Mouse (Mus musculus) heart, adult 8-10 months (tissue): ENCODE measurements around the gene Trappc6a. TPM values are rescaled to one million over a fixed set of nuclear protein-coding genes. Genes with fewer than 3 reads are reported as not detected.

Source experiments
- DNase-seq: peaks from one replicate; pipeline ENCODE4 v3.0.0; 2022; ENCODE audit warnings: low spot score
- total RNA-seq, 4 experiments: library from RNA; stranded (reverse); gene quantifications; 2 replicates each; pipeline ENCODE4 v1.2.4; 2022

Trappc6a gene
- total RNA-seq, 4 experiments from 2014 or later = 36.3 to 44.7 (median 37.2) TPM

DNA sequence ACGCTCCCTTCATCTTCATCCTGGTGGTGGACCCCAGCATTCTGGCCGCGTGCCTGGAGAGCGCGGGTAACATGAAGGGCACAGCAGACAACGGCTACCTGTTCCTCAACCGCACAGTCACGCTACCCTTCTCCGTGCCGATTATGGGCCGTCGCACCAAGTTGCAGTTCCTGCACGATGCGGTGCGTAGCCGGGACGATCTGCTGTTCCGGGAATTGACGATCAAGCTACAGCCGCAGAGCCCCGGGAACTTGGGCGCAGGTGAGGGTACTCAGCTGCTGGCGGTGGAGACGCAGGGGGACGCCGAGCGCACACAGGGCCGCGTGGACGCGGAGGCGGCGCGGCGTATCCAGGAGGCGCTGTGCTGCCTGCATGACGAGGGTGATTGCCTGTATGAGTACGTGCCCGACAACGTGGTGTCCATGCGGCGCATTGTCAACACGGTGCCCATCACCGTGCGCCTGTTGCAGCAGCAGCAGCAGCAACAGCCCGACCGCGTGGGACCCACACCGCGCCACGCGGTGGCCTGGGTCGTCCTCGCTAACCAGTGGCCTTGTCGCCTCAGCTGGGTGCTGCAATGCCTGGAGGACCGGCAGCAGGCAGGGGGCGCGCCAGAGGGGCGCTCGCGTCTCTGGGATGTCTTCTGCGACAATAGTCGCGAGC, 15.7 kb downstream of the Trappc6a start:
- no peak for DNase-seq

DNA sequence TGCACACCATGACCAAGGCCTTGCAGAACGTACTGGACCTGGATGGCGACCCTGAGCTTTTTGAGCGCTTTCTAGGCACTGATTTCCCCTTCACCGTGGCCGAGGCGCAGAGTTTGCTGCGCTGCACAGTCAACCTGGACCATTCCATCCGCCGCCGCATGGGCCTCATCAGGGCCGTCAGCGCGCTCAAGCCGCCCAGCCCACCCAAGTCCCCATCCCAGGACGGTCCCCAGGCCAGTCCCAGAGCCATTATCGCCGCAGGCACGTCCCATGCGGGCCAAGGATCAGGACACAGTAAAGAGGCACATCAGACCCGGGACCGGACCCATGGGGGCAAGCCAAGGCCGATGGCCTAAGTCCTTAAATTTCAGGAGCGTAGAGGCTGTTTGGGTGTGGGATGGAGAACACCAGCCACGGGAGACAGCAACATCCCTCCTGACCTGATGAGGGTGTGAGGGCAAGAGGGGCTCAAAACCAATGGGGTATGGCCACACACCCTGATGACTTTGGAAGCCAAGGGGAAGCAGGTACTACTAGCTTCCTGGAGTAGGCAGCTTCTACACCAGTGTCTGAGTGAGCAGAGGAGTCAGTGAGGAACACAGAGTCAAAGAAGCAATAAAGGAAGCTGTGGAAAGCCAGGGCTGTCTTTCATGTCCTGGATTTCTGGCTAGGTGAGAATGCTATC, 16.4 kb downstream of the Trappc6a start:
- DNase-seq = no peak

DNA sequence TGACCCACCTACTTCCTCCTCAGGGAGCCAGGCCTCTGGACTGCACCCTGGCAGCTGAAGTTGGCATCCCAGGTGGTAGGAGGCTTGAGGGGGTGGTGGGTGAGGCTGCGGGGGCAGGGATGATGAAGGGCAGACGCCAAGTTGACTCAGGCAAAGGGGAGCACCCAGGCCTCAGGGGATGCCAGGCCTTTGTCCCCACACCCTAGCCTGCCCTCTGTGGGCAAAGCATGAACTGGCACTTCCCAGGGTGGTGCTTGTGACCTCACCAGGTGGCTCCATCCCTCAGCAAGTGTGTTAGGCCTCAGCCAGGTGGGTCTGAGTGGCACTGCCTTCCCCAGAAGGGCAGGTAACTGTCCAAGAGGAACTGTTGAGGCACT, 16.9 kb downstream of the Trappc6a start:
- DNase-seq = no peak

DNA sequence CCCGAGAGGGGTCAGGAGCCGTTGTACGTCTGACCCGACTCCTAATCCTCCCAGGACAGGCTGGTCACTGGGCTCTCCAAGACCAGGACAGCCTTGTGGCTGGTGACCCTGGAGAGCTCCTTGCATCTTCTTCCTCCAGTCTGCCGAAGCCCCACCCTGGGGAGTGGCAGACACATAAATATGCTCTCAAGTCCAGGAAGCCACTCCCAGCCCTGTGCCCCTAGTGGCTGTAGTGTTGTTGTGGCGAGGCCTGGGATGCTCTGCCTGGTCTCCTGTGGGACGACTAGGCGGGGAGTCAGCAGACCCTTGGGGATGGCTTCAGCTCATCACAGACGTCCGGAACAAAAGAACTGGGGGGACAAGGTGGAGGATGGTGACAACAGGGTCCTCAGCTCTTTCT, 22.9 kb downstream of the Trappc6a start:
- DNase-seq = no peak

DNA sequence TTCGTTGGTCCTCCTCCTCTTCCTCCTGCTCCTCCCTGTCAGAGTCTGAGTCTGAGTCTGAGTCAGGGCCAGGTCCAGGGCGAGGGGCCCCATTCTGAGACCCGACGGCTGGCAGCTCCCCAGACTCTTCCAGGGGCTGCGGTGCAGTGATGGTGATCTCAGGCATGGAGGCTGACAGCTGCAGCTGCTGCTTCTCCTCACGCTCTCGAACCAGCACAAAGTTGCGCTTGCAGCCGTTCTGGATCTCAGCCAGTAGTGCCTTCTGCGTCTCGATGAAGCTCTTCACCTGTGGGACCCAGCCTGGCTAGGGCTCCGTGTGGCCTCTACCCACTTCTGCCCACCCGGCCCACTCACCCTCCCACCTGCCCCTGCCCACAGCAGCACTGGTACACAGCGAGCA, 24.0 kb downstream of the Trappc6a start:
- DNase-seq = no peak

DNA sequence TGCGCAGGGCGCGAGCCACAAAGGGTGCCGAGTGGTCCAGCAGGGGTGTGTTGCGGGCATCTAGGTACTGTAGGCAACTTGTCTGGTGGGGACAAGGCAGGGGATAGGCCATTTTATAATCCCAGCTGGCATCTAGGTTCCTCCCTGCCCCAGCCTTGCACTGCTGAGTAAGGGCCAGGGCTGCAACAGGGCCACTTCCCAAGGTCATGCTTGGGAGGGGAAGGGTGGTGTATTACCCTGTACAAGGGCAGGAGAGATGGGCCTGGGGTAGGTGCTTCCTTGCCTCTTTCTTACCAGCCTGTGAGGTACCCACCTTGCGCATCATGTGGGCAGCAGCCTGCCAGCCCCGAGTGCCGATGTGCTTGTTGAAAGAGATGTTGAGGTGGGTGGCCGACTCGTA, 26.5 kb downstream of the Trappc6a start:
- DNase-seq = no peak

DNA sequence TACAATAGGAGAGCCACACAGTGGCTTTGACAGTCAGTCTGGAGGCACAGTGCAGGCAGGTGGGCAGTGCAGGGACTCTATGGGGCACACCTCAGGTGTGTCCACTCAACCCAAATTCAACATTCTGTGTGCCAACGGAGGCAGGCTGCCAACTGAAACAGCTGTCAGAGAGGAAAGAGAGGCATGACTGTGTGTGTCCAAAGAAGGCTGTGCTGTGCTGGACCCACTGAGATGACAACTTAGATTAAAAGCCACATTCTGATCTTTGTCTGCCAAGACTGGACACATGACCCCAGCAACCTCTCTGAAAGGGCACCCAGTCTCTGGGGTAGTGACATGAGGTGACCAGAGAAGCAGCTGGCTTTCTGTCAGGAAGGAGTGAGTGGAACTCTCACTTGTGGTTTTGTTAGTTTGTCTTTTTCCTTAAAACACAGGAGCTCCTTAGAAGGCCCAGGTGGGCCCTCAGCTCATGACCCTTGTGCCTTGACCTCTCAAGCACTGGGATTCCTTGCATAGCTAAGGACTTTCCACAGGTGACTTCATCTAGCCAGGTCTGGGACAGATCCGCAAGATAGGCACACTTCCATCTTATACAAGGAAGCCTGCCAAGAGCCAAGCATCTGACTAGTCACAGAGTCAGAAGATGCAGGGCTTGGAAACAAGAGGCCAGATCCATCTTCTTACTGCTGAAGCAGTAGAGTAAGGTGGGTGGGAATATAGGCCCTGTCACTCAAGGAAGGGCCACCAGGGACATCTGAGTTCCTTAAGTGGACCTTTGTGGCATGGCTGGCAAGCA, 32.8 kb downstream of the Trappc6a start:
- no peak for DNase-seq

DNA sequence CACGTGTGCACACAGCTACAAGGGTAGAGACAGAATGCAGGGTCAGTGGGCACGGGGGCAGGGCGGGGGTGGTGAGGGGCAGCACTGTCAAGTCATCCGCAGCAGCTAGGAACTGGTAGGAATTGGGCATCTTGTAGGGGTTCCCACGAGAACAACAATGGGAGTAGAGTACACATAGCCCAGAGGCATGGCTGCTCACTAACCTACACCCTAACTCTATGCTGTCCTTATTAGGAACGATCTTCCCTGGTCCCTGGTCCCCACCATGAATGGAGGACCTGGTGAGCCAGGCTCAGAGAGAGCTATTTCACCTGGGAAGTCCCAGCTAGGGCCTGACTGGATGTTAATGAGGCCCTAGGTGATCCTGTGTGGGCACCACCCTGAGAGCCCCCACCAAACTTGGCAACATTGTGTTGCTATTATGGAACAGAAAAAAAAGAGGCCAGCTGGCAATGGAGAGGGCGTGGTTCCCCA, 33.5 kb downstream of the Trappc6a start:
- DNase-seq = no peak

DNA sequence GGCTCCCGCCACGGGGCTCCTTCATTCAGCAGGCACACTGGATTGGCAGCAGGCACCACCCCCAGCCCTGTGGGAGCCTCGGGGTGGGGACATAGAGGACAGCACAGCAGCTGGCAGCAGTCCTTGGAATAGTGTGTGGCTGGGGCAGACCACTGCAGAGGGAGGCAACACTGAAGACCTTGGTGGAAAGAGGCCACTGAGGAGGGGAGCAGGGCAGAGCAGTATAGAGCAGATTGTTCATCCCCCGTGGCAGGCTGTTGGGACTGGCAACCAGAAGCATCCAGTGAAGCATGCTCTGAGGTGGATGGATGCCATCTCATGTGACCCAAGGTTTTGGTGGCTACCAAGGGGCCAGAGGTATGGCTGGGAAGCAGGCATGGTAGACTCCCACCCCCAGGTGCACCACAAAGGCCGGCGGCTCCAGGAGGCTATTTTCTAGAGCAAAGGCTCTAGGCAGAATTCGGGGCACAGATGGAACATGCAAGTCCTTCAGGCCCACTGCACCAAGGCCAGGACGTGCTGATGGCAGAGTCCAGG, 34.0 kb downstream of the Trappc6a start:
- DNase-seq = no peak

DNA sequence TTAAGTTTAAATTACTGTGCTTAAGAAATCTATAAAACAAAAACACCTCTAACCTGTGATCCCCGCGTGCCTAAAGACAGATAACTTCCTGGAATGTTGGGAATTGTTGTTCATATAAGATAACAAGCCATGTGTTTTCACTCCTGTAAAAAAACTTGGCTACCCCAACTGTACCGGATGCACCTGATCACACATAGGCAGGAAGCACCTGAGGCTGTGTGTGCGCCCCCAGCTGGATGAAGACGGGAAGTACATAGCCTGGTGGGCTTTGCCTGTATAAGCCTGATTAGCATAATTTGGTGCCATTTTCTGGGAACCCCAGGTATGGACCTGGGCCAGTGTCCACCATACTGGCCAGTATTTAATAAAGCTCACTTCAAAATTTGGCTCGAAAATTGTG, 35.4 kb downstream of the Trappc6a start:
- DNase-seq = no peak

DNA sequence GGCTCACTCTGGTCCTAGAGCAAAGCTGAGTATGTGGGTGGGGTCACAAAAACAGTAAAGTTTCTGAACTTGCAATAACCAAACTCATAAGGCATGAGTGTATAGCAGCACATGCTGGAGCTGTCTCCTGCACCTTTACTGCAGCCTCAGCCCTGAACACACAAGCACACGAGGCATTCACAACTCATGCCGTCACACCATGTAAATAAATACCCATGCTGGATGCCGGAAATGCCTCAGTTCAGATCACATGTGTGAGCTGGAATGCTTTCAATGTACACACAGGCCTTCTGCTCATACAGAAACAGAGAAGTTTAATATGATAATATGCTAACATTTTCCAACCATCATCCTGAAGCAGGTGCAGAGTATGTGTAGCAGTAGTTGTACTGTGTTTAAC, 37.8 kb downstream of the Trappc6a start:
- no peak for DNase-seq

DNA sequence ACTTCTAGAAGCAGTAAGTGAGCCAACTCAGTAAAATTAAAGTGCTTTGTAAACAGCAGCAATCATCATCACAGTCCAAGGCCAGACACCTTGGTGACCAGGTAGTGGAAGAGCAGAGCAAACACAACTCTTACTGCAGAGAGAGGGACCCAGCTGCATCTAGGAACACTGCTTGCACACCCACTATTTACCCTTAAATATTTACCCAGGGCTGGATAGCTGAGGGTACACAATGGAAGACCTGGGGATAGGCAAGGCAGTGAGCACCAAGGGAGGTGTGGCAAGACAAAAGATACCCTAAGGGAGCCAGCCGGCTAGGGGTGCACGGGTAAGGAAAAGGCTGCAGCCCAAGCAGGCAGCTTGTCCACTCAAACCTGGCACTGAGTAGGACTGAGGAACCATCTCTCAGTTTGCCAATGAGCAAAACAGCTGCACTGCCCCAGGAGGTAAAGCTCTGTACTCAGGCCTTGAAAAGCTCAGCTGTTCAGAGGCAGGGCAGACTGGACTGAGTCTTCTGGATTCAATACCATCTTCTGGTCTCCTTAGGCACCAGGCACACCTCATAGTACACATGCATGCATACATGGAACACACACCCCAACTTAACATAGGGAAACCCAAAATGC, 39.3 kb downstream of the Trappc6a start:
- DNase-seq = no peak

DNA sequence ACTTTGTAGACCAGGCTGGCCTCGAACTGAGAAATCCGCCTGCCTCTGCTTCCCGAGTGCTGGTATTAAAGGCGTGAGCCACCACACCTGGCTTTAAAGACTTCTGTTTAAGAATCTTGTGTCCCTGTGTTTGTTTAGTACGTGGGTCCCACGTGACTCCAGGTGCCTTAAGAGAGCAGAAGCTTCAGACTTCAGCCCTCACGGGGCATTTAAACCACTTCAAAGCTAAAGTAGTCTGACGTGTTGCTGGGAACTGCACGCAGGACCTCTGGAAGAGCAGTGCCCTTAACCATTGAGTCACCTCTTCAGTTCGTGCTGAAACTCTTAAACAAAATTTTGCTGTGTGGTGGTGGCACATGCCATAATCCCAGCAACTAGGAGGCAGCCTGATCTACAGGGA, 41.2 kb downstream of the Trappc6a start:
- DNase-seq = no peak

DNA sequence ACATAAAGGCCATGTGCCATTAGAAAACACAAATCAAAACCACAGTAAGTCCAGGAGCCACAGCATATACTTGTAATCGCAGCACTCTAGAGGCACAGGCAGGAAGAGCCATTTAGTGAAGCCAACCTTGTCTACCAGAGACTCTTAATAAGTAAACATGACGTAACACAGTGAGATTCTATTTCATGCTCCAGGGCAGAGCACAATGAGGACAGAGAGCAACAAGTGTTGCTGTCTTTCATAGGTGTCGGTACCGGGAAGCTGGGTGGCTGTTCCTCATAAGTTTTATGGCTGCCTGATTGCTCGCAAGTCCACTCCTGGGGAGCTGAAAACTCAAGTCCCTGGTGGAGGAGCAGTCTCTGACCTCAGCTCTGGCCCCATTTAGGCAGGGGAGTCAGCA, 43.4 kb downstream of the Trappc6a start:
- no peak for DNase-seq

DNA sequence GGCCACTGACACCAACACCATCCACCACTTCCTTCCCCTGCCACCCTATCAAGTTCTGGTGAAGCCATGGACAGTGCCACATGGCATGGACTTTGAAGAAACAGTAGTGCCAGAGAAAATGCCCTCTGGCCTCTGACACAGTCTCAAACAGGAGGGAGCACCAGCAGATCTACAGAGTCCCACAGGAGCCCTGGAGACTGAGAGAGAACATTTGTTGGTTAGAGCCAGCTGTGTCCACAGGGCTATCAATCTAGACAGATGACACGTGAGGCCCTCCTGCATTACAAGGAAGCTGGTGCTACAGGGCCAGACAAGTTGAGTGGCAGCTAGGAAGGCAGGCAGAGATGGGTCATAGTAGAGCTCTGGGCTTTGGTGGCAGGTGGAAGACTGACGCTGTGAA, 44.2 kb downstream of the Trappc6a start:
- DNase-seq = no peak

DNA sequence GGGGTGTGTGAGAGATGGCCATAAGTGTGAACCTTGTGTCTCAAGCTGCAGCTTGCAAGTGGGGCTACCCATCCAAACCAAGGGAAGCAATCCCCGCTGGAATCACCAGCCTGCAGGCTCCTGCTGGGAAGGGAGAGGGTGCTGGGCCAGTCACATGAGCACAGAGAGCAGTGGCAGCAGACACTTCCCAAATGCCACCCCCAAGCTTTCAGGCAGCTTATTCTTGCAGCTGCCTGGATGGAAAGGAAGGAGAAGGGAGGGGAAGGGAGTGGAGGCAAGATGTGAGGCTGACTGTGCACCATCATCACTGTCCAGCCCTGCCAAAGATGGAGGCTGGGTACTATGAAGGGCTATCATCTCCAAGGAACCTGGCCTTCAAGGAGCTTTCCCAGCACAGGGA, 46.0 kb downstream of the Trappc6a start:
- DNase-seq = no peak

DNA sequence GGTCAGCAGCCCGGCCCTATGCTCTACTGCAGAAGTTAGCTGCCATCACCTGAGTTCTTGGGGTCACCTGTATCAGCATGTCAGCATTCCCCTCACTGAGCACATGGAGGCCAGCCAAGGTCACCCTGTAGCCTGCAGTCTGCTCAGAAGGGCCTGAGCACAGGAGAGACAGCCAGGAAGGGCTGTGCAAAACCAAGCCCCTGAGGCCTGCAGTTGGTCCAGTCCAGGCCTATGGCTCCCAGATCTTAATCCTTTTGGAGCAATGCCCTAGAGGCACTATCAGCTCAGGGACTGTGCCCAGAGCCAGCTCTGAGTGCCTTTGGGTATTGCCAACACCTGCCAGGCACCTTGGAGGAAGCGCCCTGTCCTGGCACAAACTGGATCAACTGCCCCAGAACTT, 48.9 kb downstream of the Trappc6a start:
- no peak for DNase-seq

DNA sequence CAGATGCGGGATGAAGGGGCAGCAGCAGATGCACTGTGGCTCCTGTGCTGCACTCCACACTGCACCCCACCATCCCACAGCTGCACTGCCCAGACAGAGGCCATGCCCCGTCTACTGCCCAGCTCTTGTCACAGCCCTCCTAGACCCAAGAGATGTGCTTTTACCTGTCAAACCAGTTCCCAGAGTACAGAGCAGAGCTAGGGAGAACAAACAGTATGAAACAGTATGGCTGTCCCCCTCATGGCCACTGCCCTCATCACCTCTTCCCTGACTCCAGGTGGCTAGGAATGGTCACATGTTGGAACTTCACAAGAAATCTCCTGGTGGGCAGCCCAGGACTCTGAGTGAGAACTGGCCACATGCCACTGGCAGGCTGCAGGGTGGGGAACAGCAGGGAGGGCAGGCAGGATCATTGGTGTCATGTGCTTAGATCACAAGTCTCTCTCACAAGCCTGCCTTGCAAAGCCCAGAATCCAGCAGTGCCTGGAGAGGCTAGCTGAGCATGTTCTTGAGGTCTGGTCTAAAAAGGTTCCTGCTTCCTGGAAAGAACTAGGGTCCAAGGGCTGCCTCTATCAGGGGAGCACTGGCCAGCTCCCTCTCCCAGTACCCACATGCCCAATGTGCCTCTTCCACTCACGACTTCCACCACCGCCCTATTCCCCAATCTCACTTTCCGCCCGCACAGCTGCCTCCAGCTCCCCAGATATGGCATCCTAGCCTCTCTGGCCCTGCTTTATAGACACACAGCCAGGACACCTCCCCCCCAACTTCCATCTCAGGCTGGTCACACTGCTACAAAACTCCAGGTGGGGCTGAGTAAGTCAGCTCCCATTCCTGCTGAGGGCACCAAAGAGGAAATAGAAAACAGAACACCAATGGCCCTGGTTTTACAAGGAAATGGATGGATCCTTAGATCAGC, 50.0 kb downstream of the Trappc6a start:
- DNase-seq = no peak

DNA sequence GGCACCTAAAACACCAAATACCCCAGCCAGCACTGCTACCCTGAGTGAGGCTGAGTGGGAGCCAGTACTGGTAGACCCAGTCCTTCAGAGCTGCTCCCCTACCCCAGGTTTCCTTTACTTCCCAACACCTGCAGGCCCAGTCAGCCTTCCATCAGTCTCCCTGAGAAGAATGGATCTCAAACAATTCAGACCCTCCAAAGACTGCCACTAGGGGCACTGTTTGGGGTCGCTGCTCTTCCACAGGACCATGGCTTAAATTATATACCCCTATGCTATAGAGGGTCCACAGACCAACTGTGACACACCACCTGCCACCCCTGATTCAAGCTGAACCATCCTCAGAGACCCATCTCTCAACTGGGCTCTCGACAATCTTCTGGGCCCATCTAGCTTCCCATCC, 50.8 kb downstream of the Trappc6a start:
- no peak for DNase-seq

DNA sequence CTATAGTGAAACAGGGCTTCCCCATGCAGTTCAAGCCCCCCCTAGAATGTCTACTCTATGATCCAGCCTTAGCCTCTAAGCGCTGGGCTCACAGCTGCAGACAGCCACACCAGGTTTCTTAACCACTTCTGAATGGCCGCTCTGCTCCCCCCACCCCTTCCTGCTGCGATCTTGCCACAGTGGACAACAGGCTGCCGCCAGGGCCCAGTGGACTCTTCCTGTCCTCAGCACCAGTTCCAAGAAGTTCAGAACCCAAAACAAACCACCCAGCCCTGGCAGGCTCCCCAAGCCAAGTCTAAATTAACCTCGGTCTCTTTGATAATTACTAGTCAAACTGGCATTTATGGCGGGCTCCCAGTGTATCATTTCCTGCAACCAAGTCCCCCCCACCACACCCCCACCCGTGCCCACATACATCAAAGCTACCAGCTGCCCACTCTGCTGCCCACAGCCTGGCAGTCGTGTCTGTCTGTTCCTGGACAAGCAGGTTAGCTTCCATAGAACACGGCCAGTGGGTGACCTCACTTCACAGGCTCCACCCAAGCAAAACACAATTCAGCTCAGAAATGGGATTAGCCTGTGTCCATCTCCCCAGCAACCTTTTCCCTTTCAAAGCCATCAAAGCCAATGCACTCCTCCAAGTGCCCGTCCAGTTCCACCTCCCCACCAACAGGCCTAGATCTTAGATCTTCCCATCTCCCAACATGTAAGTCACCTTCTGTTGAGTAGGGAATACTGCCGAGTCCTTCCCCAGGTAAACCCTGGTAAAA, 52.5 kb downstream of the Trappc6a start:
- DNase-seq = no peak
